Mouse (Mus musculus) CH12.LX (cell line): ENCODE data around the gene Abi3bp. TPM values are rescaled to one million over a fixed set of nuclear protein-coding genes. Genes with fewer than 3 reads are reported as not detected.

Experiments
- DNase-seq: peaks from one replicate; pipeline ENCODE4 v3.0.0-alpha.2; 2013; ENCODE audit errors: extremely low read depth
- H3K27ac ChIP-seq: 2 replicates; pipeline ENCODE4 v1.5.1; 2012; ENCODE audit warnings: low read depth, mild to moderate bottlenecking, control low read depth, moderate library complexity; ENCODE audit not compliant: insufficient read depth
- H3K27me3 ChIP-seq: replicated peaks from 2 replicates; pipeline ENCODE3; 2012; ENCODE audit warnings: inconsistent platforms
- H3K36me3 ChIP-seq, 2 experiments: replicated peaks in 1 of 2; 2 replicates each; pipeline versions ENCODE3 to v1.6.1; 2012; ENCODE audit warnings: inconsistent platforms in 1 of 2, low read length in 1 of 2, mild to moderate bottlenecking in 1 of 2, mixed read lengths in 1 of 2, moderate library complexity in 1 of 2; ENCODE audit not compliant: control insufficient read depth in 1 of 2, insufficient read depth in 1 of 2
- H3K4me1 ChIP-seq, 2 experiments: 2 replicates each; pipeline ENCODE4 v1.6.1; 2012; ENCODE audit warnings: inconsistent platforms in 1 of 2, moderate library complexity in 1 of 2; ENCODE audit not compliant: insufficient read depth in 2 of 2, control insufficient read depth in 1 of 2
- H3K4me2 ChIP-seq: 2 replicates; pipeline ENCODE4 v1.6.1; 2012; ENCODE audit warnings: low read depth, mild to moderate bottlenecking, control low read depth; ENCODE audit not compliant: poor library complexity, insufficient read depth, severe bottlenecking
- H3K4me3 ChIP-seq, 3 experiments: fragments of 150-350 bp in 1 of 3; sonication (generic) in 1 of 3; replicated peaks in 1 of 3; 2 replicates each; pipeline versions ENCODE3 to v1.5.1; 2011 to 2012; ENCODE audit warnings: low read depth in 2 of 3, low read length in 2 of 3, mild to moderate bottlenecking in 2 of 3, moderate library complexity in 2 of 3, control low read depth in 1 of 3, improper control_type of control experiment in 1 of 3, inconsistent platforms in 1 of 3, mixed read lengths in 1 of 3; ENCODE audit not compliant: poor library complexity in 1 of 3
- H3K79me2 ChIP-seq: replicated peaks from 2 replicates; pipeline ENCODE4 v1.6.1; 2012; ENCODE audit warnings: mild to moderate bottlenecking, moderate library complexity; ENCODE audit not compliant: control insufficient read depth, poor library complexity, insufficient read depth, severe bottlenecking; ENCODE audit errors: extremely low read depth
- H3K9ac ChIP-seq: 2 replicates; pipeline ENCODE4 v1.6.1; 2012; ENCODE audit warnings: low read depth, mild to moderate bottlenecking, control low read depth, moderate library complexity; ENCODE audit not compliant: insufficient read depth
- H3K9me3 ChIP-seq: replicated peaks from 2 replicates; pipeline ENCODE3; 2012; ENCODE audit warnings: low read length, inconsistent platforms, mixed read lengths
- BHLHE40 ChIP-seq: IDR thresholded peaks from 2 replicates; pipeline ENCODE4 v1.6.1; 2011; ENCODE audit warnings: mild to moderate bottlenecking, low read depth, low read length, improper control_type of control experiment
- CHD1 ChIP-seq: IDR thresholded peaks from 2 replicates; pipeline ENCODE4 v1.6.1; 2012; ENCODE audit warnings: low read depth, low read length, improper control_type of control experiment, inconsistent platforms
- EP300 ChIP-seq: IDR thresholded peaks from 2 replicates; pipeline ENCODE4 v1.6.1; 2011; ENCODE audit warnings: low read length, improper control_type of control experiment
- IRF4 ChIP-seq: IDR thresholded peaks from 2 replicates; pipeline ENCODE4 v1.6.1; 2014; ENCODE audit warnings: low read depth, mild to moderate bottlenecking, inconsistent platforms, low read length, improper control_type of control experiment
- MAFK ChIP-seq: IDR thresholded peaks from 2 replicates; pipeline ENCODE4 v1.6.1; 2011; ENCODE audit warnings: low read length, improper control_type of control experiment; ENCODE audit not compliant: insufficient replicate concordance
- MAZ ChIP-seq: IDR thresholded peaks from 2 replicates; pipeline ENCODE4 v1.6.1; 2012; ENCODE audit warnings: low read depth, mild to moderate bottlenecking, inconsistent platforms, low read length, improper control_type of control experiment, moderate library complexity
- MXI1 ChIP-seq: IDR thresholded peaks from 2 replicates; pipeline ENCODE4 v1.6.1; 2011; ENCODE audit warnings: mild to moderate bottlenecking, low read depth, low read length, improper control_type of control experiment
- NELFE ChIP-seq: IDR thresholded peaks from 2 replicates; pipeline ENCODE4 v1.6.1; 2011; ENCODE audit warnings: low read depth, low read length, improper control_type of control experiment
- NRF1 ChIP-seq: IDR thresholded peaks from 2 replicates; pipeline ENCODE4 v1.6.1; 2014; ENCODE audit warnings: low read depth, mild to moderate bottlenecking, inconsistent platforms, low read length, improper control_type of control experiment, moderate library complexity
- PAX5 ChIP-seq: IDR thresholded peaks from 2 replicates; pipeline ENCODE4 v1.6.1; 2012; ENCODE audit warnings: low read length, inconsistent platforms, mixed read lengths
- POLR2AphosphoS2 ChIP-seq: IDR thresholded peaks from 2 replicates; pipeline ENCODE4 v1.6.1; 2011; ENCODE audit warnings: low read depth, low read length, improper control_type of control experiment
- RCOR1 ChIP-seq: conservative IDR thresholded peaks from 2 replicates; pipeline ENCODE4 v1.6.1; 2012; ENCODE audit warnings: low read depth, mild to moderate bottlenecking, inconsistent platforms, low read length, improper control_type of control experiment
- SIN3A ChIP-seq: IDR thresholded peaks from 2 replicates; pipeline ENCODE4 v1.6.1; 2012; ENCODE audit warnings: low read length, improper control_type of control experiment, inconsistent platforms
- SMC3 ChIP-seq: IDR thresholded peaks from 2 replicates; pipeline ENCODE4 v1.6.1; 2011; ENCODE audit warnings: low read depth, low read length, improper control_type of control experiment
- TCF12 ChIP-seq: IDR thresholded peaks from 2 replicates; pipeline ENCODE4 v1.6.1; 2014; ENCODE audit warnings: low read depth, mild to moderate bottlenecking, inconsistent platforms, low read length, improper control_type of control experiment
- USF2 ChIP-seq: conservative IDR thresholded peaks from 2 replicates; pipeline ENCODE4 v1.6.1; 2011; ENCODE audit warnings: low read depth, low read length, improper control_type of control experiment
- dilution Hi-C: fragments of 300-500 bp; cut with MboI; formaldehyde crosslinking; loops from 2 replicates; pipeline ENCODE4 v1.14.3; 2020; ENCODE audit warnings: low sequenced_read_pairs; ENCODE audit not compliant: extremely low pct_unique_long_range_greater_than_20kb, extremely low pct_ligation_motif_present
- in situ Hi-C: fragments of 300-500 bp; cut with MboI; formaldehyde crosslinking; loops from 3 replicates; pipeline ENCODE4 v1.14.3; 2019; ENCODE audit warnings: low sequenced_read_pairs, low pct_ligation_motif_present, low pct_unique_long_range_greater_than_20kb, mixed read lengths
- polyA plus RNA-seq: library from polyadenylated mRNA; unstranded; fragments of >175 nt; gene quantifications from 2 replicates; pipeline ENCODE4 v1.2.1, GENCODE M21; 2012; ENCODE audit warnings: low read depth; ENCODE audit not compliant: insufficient read length
- total RNA-seq, 2 experiments: library from RNA; depleted of rRNA; stranded (reverse); fragments of 300-350 nt in 1 of 2; fragments of >200 nt in 1 of 2; gene quantifications; 2 replicates each; pipeline ENCODE4 v1.2.3; 2012 to 2014

The Abi3bp gene
- total and polyA plus RNA-seq, 3 experiments = 0.13 TPM; not detected in 2

GRCm38 (mm10) chr16:56715608-56716007, 237.9 kb downstream of the Abi3bp start:
- in situ Hi-C loops (loop anchor here (25.0 kb wide), 1 partner anchor 778 kb away; the partner anchor contains the start of gene Cep97), dilution Hi-C loops (no loop called here)
- peak overlapping the region; percentile 97 for H3K9ac ChIP-seq
- TF ChIP-seq TCF12 (no peak), CHD1 (no peak; the same call in 1 of the 2 replicates), IRF4 (no peak), PAX5 (no peak), SMC3 (no peak), NELFE (no peak), MAZ (no peak), BHLHE40 (no peak), USF2 (no peak), EP300 (0 out of 2 replicates have a peak, but pooled peaks have one; percentile 5), MXI1 (0 out of 2 replicates have a peak, but pooled peaks have one; percentile 50), RCOR1 (no peak), SIN3A (peak; percentile 47; the same call in 1 of the 2 replicates), POLR2AphosphoS2 (no peak)
- peaks cover 40% of the 10 kb centered on the region for H3K79me2 ChIP-seq
- H3K4me1 ChIP-seq = peaks cover 2 to 31% of the 10 kb centered on the region in 2 experiments; a peak in 3 of 4 replicates
- H3K36me3 ChIP-seq = peaks cover 15 to 25% of the 10 kb centered on the region in 2 experiments
- H3K27me3 ChIP-seq = no peaks in the 10 kb centered on the region
- H3K9me3 ChIP-seq = no peaks in the 10 kb centered on the region
- H3K4me2 ChIP-seq = peak overlapping the region; percentile 92
- no peak overlapping the region for H3K27ac ChIP-seq
- peak; percentile 18 for DNase-seq
- peak overlapping the region; percentile 75 to 93 (median 82) for H3K4me3 ChIP-seq

- Histone ChIP-seq H3K4me2 (peak overlapping the region; percentile 92), H3K27me3 (no peaks in the 10 kb centered on the region), H3K9ac (peak overlapping the region; percentile 97), H3K4me1 (peaks cover 2 to 31% of the 10 kb centered on the region in 2 experiments; a peak in 3 of 4 replicates), H3K27ac (peak overlapping the region; percentile 90), H3K36me3 (peaks cover 7 to 16% of the 10 kb centered on the region in 2 experiments), H3K79me2 (peaks cover 40% of the 10 kb centered on the region), H3K9me3 (no peaks in the 10 kb centered on the region), H3K4me3 (peak overlapping the region; percentile 75 to 93 (median 82))
- peak; percentile 45 for DNase-seq
- TF ChIP-seq MAFK (no peak), NRF1 (0 out of 2 replicates have a peak, but pooled peaks have one; percentile 12)
- dilution Hi-C loops (no loop called here), in situ Hi-C loops (loop anchor here (25.0 kb wide), 1 partner anchor 779 kb away; the partner anchor contains the start of gene Cep97)
Measured at GRCm38 (mm10) chr16:56716557-56717179, 239.0 kb downstream of the Abi3bp start.
